Mouse (Mus musculus): Measurements from ENCODE around the gene Capza1. TPM values are rescaled to one million over a fixed set of nuclear protein-coding genes. Genes with fewer than 3 reads are reported as not detected.

The Capza1 gene
- polyA plus RNA-seq, 1 experiment: 29.6 TPM

DNA sequence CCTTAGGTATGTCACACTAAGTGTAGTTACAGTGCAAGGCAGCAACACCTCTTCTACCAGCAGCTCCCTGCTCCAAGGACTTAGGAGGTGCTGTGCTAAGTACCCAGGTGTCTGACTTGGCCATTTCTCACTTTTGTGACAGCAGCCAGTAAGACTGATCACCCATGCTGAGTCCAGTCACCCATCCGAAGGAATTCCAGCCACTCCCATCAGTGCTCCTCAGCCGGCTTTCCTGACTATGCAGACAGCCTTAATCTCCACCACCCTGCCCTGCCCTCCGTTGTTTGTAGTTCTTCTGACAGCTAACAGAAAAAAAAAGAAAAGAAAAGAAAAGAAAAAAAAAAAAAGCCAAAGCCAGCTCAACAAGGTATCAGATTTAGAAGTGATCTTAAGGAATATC, 52.6 kb downstream of the Capza1 start:
- H3K36me3 ChIP-seq (ENCODE audit: control insufficient read depth, insufficient read depth, low read length): no peaks in the 10 kb centered on the region
- 89% methylated on average over 3 of the region's 3 CpGs for WGBS
- peaks cover 2% of the 10 kb centered on the region; the same call in 1 of the 2 replicates for H3K4me1 ChIP-seq (ENCODE audit: control insufficient read depth, insufficient read depth, insufficient read length)
- H3K27me3 ChIP-seq (ENCODE audit: control insufficient read depth, insufficient read depth, low read length): no peaks in the 10 kb centered on the region
- no peak overlapping the region for H3K4me3 ChIP-seq (ENCODE audit: extremely low read depth, insufficient read depth, insufficient read length)
- TF ChIP-seq CTCF (IDR thresholded peaks at IDR 0.05; ENCODE audit: extremely low read depth, insufficient read depth, insufficient read length, insufficient replicate concordance): no peak
- no peak for TF ChIP-seq POLR2A (IDR thresholded peaks at IDR 0.05; ENCODE audit: low read depth, low read length)
- no peak for DNase-seq (ENCODE audit: low read depth in 1 of 2, low spot score in 2 of 2)
- H3K27ac ChIP-seq (ENCODE audit: insufficient read depth, low read length): no peak overlapping the region

DNA sequence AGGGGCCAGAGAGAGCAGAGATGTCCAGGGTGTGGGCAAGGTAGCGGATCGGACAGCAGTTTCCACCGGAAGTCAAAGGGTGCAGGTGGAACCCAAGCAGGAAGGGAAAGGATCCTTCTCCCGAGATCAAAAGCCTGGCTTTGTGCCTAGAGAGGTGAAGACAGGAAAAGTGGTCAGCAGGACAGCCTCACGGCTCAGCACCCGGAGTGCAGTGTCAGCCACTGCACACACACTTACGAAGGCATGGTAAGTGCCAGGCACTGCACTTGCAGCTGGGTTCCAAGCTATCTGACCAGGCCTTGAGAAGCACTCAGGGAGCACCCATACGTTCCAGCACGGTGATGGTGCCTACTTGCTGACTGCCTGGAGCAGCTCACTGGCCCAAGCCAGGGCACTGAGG, 58.8 kb downstream of the Capza1 start:
- TF ChIP-seq POLR2A (IDR thresholded peaks at IDR 0.05; ENCODE audit: low read depth, low read length) (no peak), CTCF (IDR thresholded peaks at IDR 0.05; ENCODE audit: extremely low read depth, insufficient read depth, insufficient read length, insufficient replicate concordance) (no peak)
- Histone ChIP-seq H3K4me3 (ENCODE audit: extremely low read depth, insufficient read depth, insufficient read length) (no peak overlapping the region), H3K4me1 (ENCODE audit: control insufficient read depth, insufficient read depth, insufficient read length) (no peaks in the 10 kb centered on the region), H3K36me3 (ENCODE audit: control insufficient read depth, insufficient read depth, low read length) (peaks cover 22% of the 10 kb centered on the region), H3K27ac (ENCODE audit: insufficient read depth, low read length) (no peak overlapping the region), H3K27me3 (ENCODE audit: control insufficient read depth, insufficient read depth, low read length) (no peaks in the 10 kb centered on the region)
- 93% methylated on average over 9 of the region's 9 CpGs for WGBS
- no peak for DNase-seq (ENCODE audit: low read depth in 1 of 2, low spot score in 2 of 2)

- 95% methylated on average over 10 of the region's 10 CpGs for WGBS
- H3K36me3 ChIP-seq (ENCODE audit: control insufficient read depth, insufficient read depth, low read length): peaks cover 32% of the 10 kb centered on the region
- H3K27me3 ChIP-seq (ENCODE audit: control insufficient read depth, insufficient read depth, low read length): no peaks in the 10 kb centered on the region
- DNase-seq (ENCODE audit: low read depth in 1 of 2, low spot score in 2 of 2): no peak
- no peak overlapping the region for H3K27ac ChIP-seq (ENCODE audit: insufficient read depth, low read length)
- H3K4me1 ChIP-seq (ENCODE audit: control insufficient read depth, insufficient read depth, insufficient read length): no peaks in the 10 kb centered on the region
- H3K4me3 ChIP-seq (ENCODE audit: extremely low read depth, insufficient read depth, insufficient read length): no peak overlapping the region
- TF ChIP-seq POLR2A (IDR thresholded peaks at IDR 0.05; ENCODE audit: low read depth, low read length) (no peak), CTCF (IDR thresholded peaks at IDR 0.05; ENCODE audit: extremely low read depth, insufficient read depth, insufficient read length, insufficient replicate concordance) (no peak)
Measured at GRCm38 (mm10) chr3:104804312-104804711, 60.0 kb downstream of the Capza1 start.

DNA sequence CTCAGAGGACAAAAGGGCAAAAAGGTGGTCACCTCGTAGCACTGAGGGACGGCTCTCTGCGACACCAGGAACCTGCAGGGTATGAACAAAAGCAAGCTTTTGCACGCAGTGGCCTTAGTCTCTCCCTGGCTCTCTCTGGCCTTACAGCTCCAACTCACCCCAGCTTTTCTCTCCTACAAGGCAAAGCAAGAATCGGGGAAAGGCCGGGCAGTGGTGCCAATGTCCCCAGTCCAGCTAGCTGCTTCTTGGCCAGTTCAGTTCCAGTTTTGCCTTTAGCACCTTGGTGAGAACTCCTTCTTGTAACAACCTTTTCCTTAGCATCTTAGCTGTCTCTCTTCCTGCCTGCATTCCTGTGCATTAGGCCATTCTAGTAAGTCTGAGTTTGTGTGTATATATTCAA, 62.8 kb downstream of the Capza1 start:
- Histone ChIP-seq H3K4me1 (ENCODE audit: control insufficient read depth, insufficient read depth, insufficient read length) (peaks cover 3% of the 10 kb centered on the region; the same call in 1 of the 2 replicates), H3K4me3 (ENCODE audit: extremely low read depth, insufficient read depth, insufficient read length) (no peak overlapping the region), H3K36me3 (ENCODE audit: control insufficient read depth, insufficient read depth, low read length) (peaks cover 35% of the 10 kb centered on the region), H3K27ac (ENCODE audit: insufficient read depth, low read length) (no peak overlapping the region), H3K27me3 (ENCODE audit: control insufficient read depth, insufficient read depth, low read length) (no peaks in the 10 kb centered on the region)
- TF ChIP-seq POLR2A (IDR thresholded peaks at IDR 0.05; ENCODE audit: low read depth, low read length) (no peak), CTCF (IDR thresholded peaks at IDR 0.05; ENCODE audit: extremely low read depth, insufficient read depth, insufficient read length, insufficient replicate concordance) (no peak)
- DNase-seq (ENCODE audit: low read depth in 1 of 2, low spot score in 2 of 2): no peak
- WGBS: 95% methylated on average over 6 of the region's 6 CpGs

- no peak for DNase-seq (ENCODE audit: low read depth in 1 of 2, low spot score in 2 of 2)
- TF ChIP-seq CTCF (IDR thresholded peaks at IDR 0.05; ENCODE audit: extremely low read depth, insufficient read depth, insufficient read length, insufficient replicate concordance) (no peak), POLR2A (IDR thresholded peaks at IDR 0.05; ENCODE audit: low read depth, low read length) (no peak)
- WGBS: 93% methylated on average over 11 of the region's 11 CpGs
Measured at GRCm38 (mm10) chr3:104800681-104801080, 63.6 kb downstream of the Capza1 start.

DNA sequence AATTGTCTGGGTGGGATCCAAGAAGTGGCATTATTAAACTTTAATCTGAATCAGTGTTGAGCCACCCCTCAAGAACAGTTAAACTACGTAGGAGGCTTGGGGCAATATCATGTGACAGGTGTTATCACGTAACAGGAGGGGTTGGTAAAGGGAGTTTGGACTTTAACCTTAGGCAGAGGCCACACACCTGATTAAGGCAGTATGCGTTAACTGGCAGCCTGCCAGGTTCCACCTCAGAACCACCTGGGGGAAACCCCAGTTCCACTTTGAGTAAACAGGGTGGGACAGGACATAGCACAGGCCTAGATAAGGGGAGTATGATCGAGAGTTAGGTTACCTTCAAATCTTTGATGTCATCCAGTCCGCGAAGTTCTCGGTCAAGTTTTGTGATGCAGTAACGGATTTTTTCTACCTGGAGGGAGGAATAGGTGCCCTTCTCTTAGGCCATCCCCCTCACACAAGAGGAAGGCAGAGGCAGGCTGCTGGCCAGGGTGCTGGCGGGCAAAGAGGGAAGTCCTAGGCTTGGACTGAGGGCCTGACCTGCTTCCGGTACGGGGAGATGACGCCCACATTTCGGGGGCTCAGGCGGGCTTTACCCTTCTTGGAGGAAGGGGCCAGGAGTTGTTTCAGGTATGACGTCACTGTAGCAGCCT, 67.7 kb downstream of the Capza1 start:
- Histone ChIP-seq H3K27ac (ENCODE audit: insufficient read depth, low read length) (no peak overlapping the region), H3K36me3 (ENCODE audit: control insufficient read depth, insufficient read depth, low read length) (peaks cover 26% of the 10 kb centered on the region), H3K27me3 (ENCODE audit: control insufficient read depth, insufficient read depth, low read length) (no peaks in the 10 kb centered on the region), H3K4me3 (ENCODE audit: extremely low read depth, insufficient read depth, insufficient read length) (no peak overlapping the region), H3K4me1 (ENCODE audit: control insufficient read depth, insufficient read depth, insufficient read length) (peaks cover 3% of the 10 kb centered on the region; the same call in 1 of the 2 replicates)
- WGBS: 83% methylated on average over 15 of the region's 15 CpGs
- DNase-seq (ENCODE audit: low read depth in 1 of 2, low spot score in 2 of 2): no peak
- TF ChIP-seq CTCF (IDR thresholded peaks at IDR 0.05; ENCODE audit: extremely low read depth, insufficient read depth, insufficient read length, insufficient replicate concordance) (no peak), POLR2A (IDR thresholded peaks at IDR 0.05; ENCODE audit: low read depth, low read length) (no peak)

More at GRCm38 (mm10) chr3:104800681-104801080, 63.6 kb downstream of the Capza1 start:
- Histone ChIP-seq H3K36me3 (ENCODE audit: control insufficient read depth, insufficient read depth, low read length) (peaks cover 35% of the 10 kb centered on the region), H3K27me3 (ENCODE audit: control insufficient read depth, insufficient read depth, low read length) (no peaks in the 10 kb centered on the region), H3K4me3 (ENCODE audit: extremely low read depth, insufficient read depth, insufficient read length) (no peak overlapping the region), H3K4me1 (ENCODE audit: control insufficient read depth, insufficient read depth, insufficient read length) (peaks cover 3% of the 10 kb centered on the region; the same call in 1 of the 2 replicates), H3K27ac (ENCODE audit: insufficient read depth, low read length) (no peak overlapping the region)

DNA sequence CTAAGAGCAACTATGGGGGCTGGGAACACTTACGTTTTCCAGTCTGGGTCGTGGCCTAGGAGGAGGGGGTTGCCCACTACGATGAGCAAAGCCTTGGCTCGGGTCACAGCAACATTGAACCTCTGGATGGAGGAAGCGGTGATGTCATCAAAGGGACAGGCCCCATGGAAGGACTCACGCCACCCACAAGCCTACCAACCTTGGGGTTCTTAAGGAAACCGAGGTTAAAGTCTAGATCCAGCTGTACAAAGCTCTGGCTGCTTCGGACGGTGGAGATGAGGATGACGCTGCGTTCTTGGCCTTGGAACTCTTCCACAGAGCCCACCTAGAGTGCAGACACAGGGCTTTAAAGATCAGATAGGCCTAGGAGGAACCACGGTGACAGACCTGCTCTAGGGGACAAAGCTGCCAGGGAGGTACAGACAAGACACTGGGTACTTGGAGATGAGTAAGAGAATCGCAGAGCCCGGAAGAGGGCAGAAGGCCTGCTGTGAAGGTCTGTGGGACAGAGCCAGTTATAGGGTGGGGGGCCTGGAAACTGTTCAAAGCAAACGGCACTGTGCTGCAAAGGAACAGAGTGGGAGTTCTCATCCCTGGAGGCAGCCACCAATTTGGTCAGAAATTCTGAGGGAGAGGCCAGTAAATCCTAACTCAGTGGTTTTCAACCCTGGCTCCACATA, 68.5 kb downstream of the Capza1 start:
- Histone ChIP-seq H3K27ac (ENCODE audit: insufficient read depth, low read length) (no peak overlapping the region), H3K4me1 (ENCODE audit: control insufficient read depth, insufficient read depth, insufficient read length) (peaks cover 3% of the 10 kb centered on the region; the same call in 1 of the 2 replicates), H3K36me3 (ENCODE audit: control insufficient read depth, insufficient read depth, low read length) (peaks cover 21% of the 10 kb centered on the region), H3K4me3 (ENCODE audit: extremely low read depth, insufficient read depth, insufficient read length) (no peak overlapping the region), H3K27me3 (ENCODE audit: control insufficient read depth, insufficient read depth, low read length) (no peaks in the 10 kb centered on the region)
- no peak for DNase-seq (ENCODE audit: low read depth in 1 of 2, low spot score in 2 of 2)
- 83% methylated on average over 15 of the region's 15 CpGs for WGBS
- no peak for TF ChIP-seq POLR2A (IDR thresholded peaks at IDR 0.05; ENCODE audit: low read depth, low read length)
- no peak for TF ChIP-seq CTCF (IDR thresholded peaks at IDR 0.05; ENCODE audit: extremely low read depth, insufficient read depth, insufficient read length, insufficient replicate concordance)

All from spleen, adult 2 months (tissue).